Mouse (Mus musculus) bone marrow, adult 2 months (tissue): Measurements from ENCODE around the gene Rptor.

Experiments used
- CTCF ChIP-seq: fragments of 200-500 bp; IDR thresholded peaks from 2 replicates; pipeline ENCODE4 v1.5.1; 2011; ENCODE audit warnings: low read length, control low read depth; ENCODE audit not compliant: control insufficient read depth, insufficient read depth
- POLR2A ChIP-seq: fragments of 200-500 bp; IDR thresholded peaks from 2 replicates; pipeline ENCODE4 v1.6.1; 2011; ENCODE audit warnings: low read depth, mild to moderate bottlenecking, control low read depth, low read length, borderline replicate concordance; ENCODE audit not compliant: control insufficient read depth

- TF ChIP-seq CTCF, result no peak
- no peak for TF ChIP-seq POLR2A
Measured at GRCm38 (mm10) chr11:119915666-119916065, 313.0 kb downstream of the Rptor start.
